Mouse (Mus musculus) kidney, embryonic 15.5 days (tissue): ENCODE data around the gene Gm11639. TPM values are rescaled to one million over a fixed set of nuclear protein-coding genes. Genes with fewer than 3 reads are reported as not detected.

Experiments used
- ATAC-seq: fragments of 200-750 bp; cut with Nextera tagmentation; replicated peaks from 2 replicates; pipeline ENCODE4 v1.8.0; 2017; ENCODE audit warnings: moderate TSS enrichment; ENCODE audit not compliant: low FRiP score
- H3K27ac ChIP-seq: fragments of 300-500 bp; sonication (generic); 2 replicates; pipeline ENCODE4 v1.5.1; 2015; ENCODE audit warnings: mild to moderate bottlenecking, inconsistent platforms
- H3K27me3 ChIP-seq: fragments of 300-500 bp; sonication (generic); 2 replicates; pipeline ENCODE4 v1.6.1; 2015; ENCODE audit warnings: inconsistent platforms
- H3K36me3 ChIP-seq: fragments of 300-500 bp; sonication (generic); 2 replicates; pipeline ENCODE4 v1.6.1; 2015; ENCODE audit warnings: inconsistent platforms
- H3K4me1 ChIP-seq: fragments of 300-500 bp; sonication (generic); 2 replicates; pipeline ENCODE4 v1.6.1; 2015; ENCODE audit warnings: inconsistent platforms
- H3K4me2 ChIP-seq: fragments of 300-500 bp; sonication (generic); 2 replicates; pipeline ENCODE4 v1.6.1; 2015; ENCODE audit warnings: moderate library complexity, mild to moderate bottlenecking, inconsistent platforms
- H3K4me3 ChIP-seq: fragments of 300-500 bp; sonication (generic); replicated peaks from 2 replicates; pipeline ENCODE4 v1.5.1; 2015; ENCODE audit warnings: mild to moderate bottlenecking, inconsistent platforms
- H3K9ac ChIP-seq: fragments of 300-500 bp; sonication (generic); 2 replicates; pipeline ENCODE4 v1.6.1; 2015; ENCODE audit warnings: mild to moderate bottlenecking, inconsistent platforms
- H3K9me3 ChIP-seq: fragments of 300-500 bp; sonication (generic); replicated peaks from 2 replicates; pipeline ENCODE4 v1.6.1; 2016; ENCODE audit warnings: inconsistent platforms
- WGBS: fragments of 180-500 bp; shearing (Covaris S2); methylation state at CpG from one replicate; pipeline ENCODE4 v1.1.7; 2015; ENCODE audit warnings: mixed read lengths; 5-methylcytosine and 5-hydroxymethylcytosine counted together
- polyA plus RNA-seq: library from polyadenylated mRNA; unstranded; fragments of >200 nt; fragmentation: Nextera tagmentation; extraction: Ambion mirVana; gene quantifications from 2 replicates; pipeline ENCODE4 v1.2.1, GENCODE M21; 2015

Gm11639 gene
- polyA plus RNA-seq, 1 experiment from 2014 or later = 0.30 TPM

GRCm38 (mm10) chr11:104661106-104661505 is 24.4 kb upstream of the Gm11639 start:
- Histone ChIP-seq H3K4me1 (peaks cover 3% of the 10 kb centered on the region), H3K36me3 (no peaks in the 10 kb centered on the region), H3K27me3 (no peaks in the 10 kb centered on the region), H3K27ac (no peak overlapping the region), H3K4me3 (no peak overlapping the region), H3K9me3 (no peaks in the 10 kb centered on the region), H3K4me2 (no peak overlapping the region), H3K9ac (no peak overlapping the region)
- no peak for ATAC-seq
- whole genome bisulfite sequencing = 64% methylated on average over 5 of the region's 5 CpGs

GRCm38 (mm10) chr11:104661531-104662205 is 23.8 kb upstream of the Gm11639 start:
- peaks cover 3% of the 10 kb centered on the region for H3K4me1 ChIP-seq
- no peaks in the 10 kb centered on the region for H3K27me3 ChIP-seq
- no peaks in the 10 kb centered on the region for H3K36me3 ChIP-seq
- H3K27ac ChIP-seq = no peak overlapping the region
- no peaks in the 10 kb centered on the region for H3K9me3 ChIP-seq
- H3K9ac ChIP-seq = no peak overlapping the region
- no peak overlapping the region for H3K4me3 ChIP-seq
- no peak overlapping the region for H3K4me2 ChIP-seq
- 74% methylated on average over 20 of the region's 20 CpGs for WGBS
- ATAC-seq = no peak

DNA sequence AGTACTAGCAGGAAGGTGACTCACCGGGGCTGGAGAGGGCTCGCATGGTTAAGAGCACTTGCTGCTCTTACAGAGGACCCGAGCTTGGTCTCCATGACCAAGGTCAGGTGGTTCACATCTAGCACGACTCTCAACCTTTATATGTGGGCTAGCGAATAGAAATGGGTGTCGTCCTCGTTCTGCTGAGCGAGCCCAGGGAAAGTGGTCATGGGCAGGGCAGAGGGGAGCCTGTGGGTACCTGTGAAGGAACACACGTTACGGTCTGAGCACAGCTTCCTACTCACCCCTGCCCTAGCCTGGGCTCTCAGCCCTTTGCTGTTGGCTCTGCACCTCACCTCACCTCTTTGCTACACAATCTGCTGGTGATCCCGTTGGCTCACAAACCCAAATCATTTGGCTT is 22.9 kb upstream of the Gm11639 start:
- H3K9ac ChIP-seq = no peak overlapping the region
- ATAC-seq = no peak
- H3K4me1 ChIP-seq = peaks cover 3% of the 10 kb centered on the region
- H3K4me3 ChIP-seq = no peak overlapping the region
- WGBS = 77% methylated on average over 11 of the region's 11 CpGs
- no peaks in the 10 kb centered on the region for H3K9me3 ChIP-seq
- no peak overlapping the region for H3K27ac ChIP-seq
- no peak overlapping the region for H3K4me2 ChIP-seq
- H3K36me3 ChIP-seq = no peaks in the 10 kb centered on the region
- no peaks in the 10 kb centered on the region for H3K27me3 ChIP-seq

GRCm38 (mm10) chr11:104663241-104663877 is 22.1 kb upstream of the Gm11639 start:
- no peak overlapping the region for H3K27ac ChIP-seq
- H3K9ac ChIP-seq = no peak overlapping the region
- no peak for ATAC-seq
- no peaks in the 10 kb centered on the region for H3K36me3 ChIP-seq
- H3K27me3 ChIP-seq = no peaks in the 10 kb centered on the region
- no peak overlapping the region for H3K4me2 ChIP-seq
- no peaks in the 10 kb centered on the region for H3K9me3 ChIP-seq
- peaks cover 3% of the 10 kb centered on the region for H3K4me1 ChIP-seq
- 56% methylated on average over 6 of the region's 6 CpGs for WGBS
- no peak overlapping the region for H3K4me3 ChIP-seq

- Histone ChIP-seq H3K27me3 (no peaks in the 10 kb centered on the region), H3K4me3 (no peak overlapping the region), H3K9me3 (no peaks in the 10 kb centered on the region), H3K36me3 (no peaks in the 10 kb centered on the region), H3K4me2 (no peak overlapping the region), H3K4me1 (peaks cover 3% of the 10 kb centered on the region), H3K27ac (no peak overlapping the region), H3K9ac (no peak overlapping the region)
- ATAC-seq = no peak
- WGBS = 66% methylated on average over 3 of the region's 3 CpGs
Measured at GRCm38 (mm10) chr11:104663878-104664261, 21.6 kb upstream of the Gm11639 start.

GRCm38 (mm10) chr11:104664441-104664840 is 21.1 kb upstream of the Gm11639 start:
- Histone ChIP-seq H3K27me3 (no peaks in the 10 kb centered on the region), H3K4me2 (no peak overlapping the region), H3K4me3 (no peak overlapping the region), H3K4me1 (peaks cover 3% of the 10 kb centered on the region), H3K9me3 (no peaks in the 10 kb centered on the region), H3K36me3 (no peaks in the 10 kb centered on the region), H3K9ac (no peak overlapping the region), H3K27ac (no peak overlapping the region)
- ATAC-seq = no peak

- peaks cover 3% of the 10 kb centered on the region for H3K4me1 ChIP-seq
- H3K27ac ChIP-seq = no peak overlapping the region
- no peaks in the 10 kb centered on the region for H3K36me3 ChIP-seq
- no peak overlapping the region for H3K4me2 ChIP-seq
- no peak overlapping the region for H3K9ac ChIP-seq
- H3K27me3 ChIP-seq = no peaks in the 10 kb centered on the region
- no peak for ATAC-seq
- no peaks in the 10 kb centered on the region for H3K9me3 ChIP-seq
- WGBS = 63% methylated on average over 5 of the region's 5 CpGs
- no peak overlapping the region for H3K4me3 ChIP-seq
Measured at GRCm38 (mm10) chr11:104667399-104667798, 18.1 kb upstream of the Gm11639 start.

DNA sequence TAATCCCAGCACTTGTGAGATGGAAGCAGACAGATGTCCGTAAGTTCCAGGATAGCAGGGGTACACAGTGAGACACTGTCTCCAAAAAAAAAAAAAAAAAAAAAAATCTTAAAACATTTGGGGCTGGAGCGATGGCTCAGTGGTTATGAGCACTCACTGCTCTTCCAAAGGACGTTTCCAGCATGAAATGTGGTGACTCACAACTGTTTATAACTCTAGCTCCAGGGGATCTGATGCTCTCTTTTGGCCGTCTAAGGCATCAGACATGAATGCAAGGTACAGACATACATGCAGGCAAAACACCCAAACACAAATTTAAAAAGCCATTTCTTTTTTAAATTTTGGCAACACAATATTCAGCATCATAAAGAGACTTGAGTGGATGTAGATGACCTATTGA is 12.1 kb upstream of the Gm11639 start:
- Histone ChIP-seq H3K9me3 (no peaks in the 10 kb centered on the region; the same call in 1 of the 2 replicates), H3K27me3 (no peaks in the 10 kb centered on the region), H3K36me3 (no peaks in the 10 kb centered on the region), H3K4me2 (no peak overlapping the region), H3K9ac (no peak overlapping the region), H3K4me3 (no peak overlapping the region), H3K27ac (no peak overlapping the region), H3K4me1 (no peaks in the 10 kb centered on the region)
- 76% methylated on average over 4 of the region's 4 CpGs for WGBS
- no peak for ATAC-seq

DNA sequence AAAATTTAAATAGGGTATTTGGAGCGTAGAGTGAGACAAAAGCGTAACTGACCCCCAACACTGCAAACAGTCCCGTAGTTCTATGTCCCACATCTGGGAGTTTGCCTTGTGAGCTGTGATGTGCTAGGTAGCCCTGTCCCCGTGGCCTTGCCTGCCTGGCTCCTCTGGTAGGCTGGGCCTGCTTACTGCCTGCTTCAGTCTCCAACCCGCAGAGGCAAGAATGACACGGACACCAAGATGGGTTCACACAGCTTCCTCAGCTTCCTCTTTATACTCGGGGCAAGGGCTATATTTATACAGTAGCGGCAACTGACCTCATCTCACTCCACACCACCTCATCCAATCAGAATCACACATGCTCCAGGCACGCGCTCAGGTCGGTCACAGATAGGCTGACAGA is 10.7 kb upstream of the Gm11639 start:
- Histone ChIP-seq H3K4me2 (no peak overlapping the region), H3K27me3 (no peaks in the 10 kb centered on the region), H3K9me3 (no peaks in the 10 kb centered on the region; the same call in 1 of the 2 replicates), H3K4me1 (no peaks in the 10 kb centered on the region), H3K9ac (no peak overlapping the region), H3K27ac (no peak overlapping the region), H3K4me3 (no peak overlapping the region), H3K36me3 (no peaks in the 10 kb centered on the region)
- ATAC-seq = no peak
- 93% methylated on average over 11 of the region's 11 CpGs for WGBS

DNA sequence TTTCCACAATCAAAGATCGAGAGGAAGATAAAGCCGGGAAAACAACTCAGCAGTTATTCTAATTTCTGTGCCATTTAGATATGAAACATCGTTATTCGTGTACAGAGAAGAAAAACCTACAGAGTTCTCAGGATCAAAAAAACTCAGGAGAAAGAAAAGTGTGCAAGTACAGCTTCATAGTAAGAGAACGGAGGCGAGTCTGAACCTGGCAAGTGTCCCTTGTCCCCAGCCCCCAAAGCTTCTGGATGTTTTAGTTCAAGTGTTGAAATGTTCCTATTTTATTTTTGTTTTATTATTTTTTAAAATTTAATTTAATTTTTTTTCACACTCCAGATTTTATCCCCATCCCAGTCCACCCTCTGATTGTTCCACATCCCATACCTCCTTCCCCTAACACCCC is 7.7 kb downstream of the Gm11639 start:
- H3K4me1 ChIP-seq = no peaks in the 10 kb centered on the region
- no peaks in the 10 kb centered on the region for H3K36me3 ChIP-seq
- no peak overlapping the region for H3K27ac ChIP-seq
- no peaks in the 10 kb centered on the region for H3K27me3 ChIP-seq
- no peak overlapping the region for H3K4me3 ChIP-seq
- no peak overlapping the region for H3K9ac ChIP-seq
- H3K9me3 ChIP-seq = no peaks in the 10 kb centered on the region
- no peak overlapping the region for H3K4me2 ChIP-seq
- ATAC-seq = no peak
- WGBS = 87% methylated on average over 6 of the region's 6 CpGs

DNA sequence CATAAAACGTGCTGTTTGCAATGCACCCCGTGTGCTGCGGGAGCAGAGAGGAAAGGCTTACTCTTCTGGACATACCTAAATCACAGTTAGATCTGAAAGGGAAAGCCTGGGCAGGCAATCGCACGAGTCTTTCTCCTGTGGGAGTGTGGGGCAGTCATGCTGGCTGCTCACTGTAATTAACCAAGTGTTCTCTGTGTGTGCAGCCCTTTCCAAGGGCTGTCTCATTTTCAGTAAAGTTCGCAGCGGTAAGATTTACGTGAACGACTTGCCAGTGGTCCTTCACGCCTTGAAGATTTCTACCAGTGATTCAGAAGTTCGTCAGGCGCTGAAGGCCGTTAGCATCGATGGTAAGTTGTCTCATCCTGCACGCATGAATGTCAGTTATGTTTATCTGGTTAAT is 18.6 kb downstream of the Gm11639 start:
- no peaks in the 10 kb centered on the region for H3K36me3 ChIP-seq
- peak overlapping the region; percentile 17; the same call in 1 of the 2 replicates for H3K4me3 ChIP-seq
- H3K27ac ChIP-seq = no peak overlapping the region
- no peaks in the 10 kb centered on the region for H3K9me3 ChIP-seq
- H3K4me2 ChIP-seq = peak overlapping the region; percentile 45
- H3K4me1 ChIP-seq = 0 out of 2 replicates have a peak, but pooled peaks cover 9% of the 10 kb centered on the region
- 25% methylated on average over 15 of the region's 15 CpGs for WGBS
- peak; percentile 73 for ATAC-seq
- H3K9ac ChIP-seq = no peak overlapping the region
- H3K27me3 ChIP-seq = no peaks in the 10 kb centered on the region

DNA sequence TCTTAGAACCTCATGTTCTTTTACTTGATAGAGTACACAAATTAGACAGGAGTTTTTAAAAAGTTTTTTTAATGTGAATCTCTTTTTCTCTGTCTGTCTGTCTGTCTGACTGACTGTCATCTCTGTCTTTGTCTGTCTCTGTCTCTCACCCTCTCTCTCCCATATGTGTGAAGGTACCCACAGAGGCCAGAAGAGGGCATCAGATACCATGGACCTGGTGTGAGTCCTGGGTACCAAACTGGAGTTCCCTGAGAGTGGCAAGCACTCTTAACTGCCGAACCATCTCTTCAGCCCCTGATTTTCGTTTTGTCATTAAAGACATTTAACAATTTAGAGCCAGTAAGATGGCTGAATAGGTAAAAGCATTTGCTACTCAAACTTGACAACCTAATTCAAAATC is 21.6 kb downstream of the Gm11639 start:
- no peak for ATAC-seq
- no peaks in the 10 kb centered on the region for H3K36me3 ChIP-seq
- 65% methylated on average over 2 of the region's 2 CpGs for WGBS

More for the DNA sequence above, 21.6 kb downstream of the Gm11639 start:
- H3K27ac ChIP-seq = no peak overlapping the region
- no peak overlapping the region for H3K9ac ChIP-seq
- no peaks in the 10 kb centered on the region for H3K27me3 ChIP-seq
- H3K4me3 ChIP-seq = no peak overlapping the region
- no peak overlapping the region for H3K4me2 ChIP-seq
- 0 out of 2 replicates have a peak, but pooled peaks cover 9% of the 10 kb centered on the region for H3K4me1 ChIP-seq
- H3K9me3 ChIP-seq = no peaks in the 10 kb centered on the region
